Mouse (Mus musculus) embryonic facial prominence, embryonic 12.5 days (tissue): ENCODE data around the gene Trp53inp2. TPM values are rescaled to one million over a fixed set of nuclear protein-coding genes. Genes with fewer than 3 reads are reported as not detected.
A peak's percentile ranks its signal among the peaks of the same experiment; 100 is the strongest.

ENCODE experiments used
- ATAC-seq: fragments of 200-750 bp; cut with Nextera tagmentation; 2 replicates; pipeline ENCODE4 v1.8.0; 2017; ENCODE audit not compliant: insufficient number of reproducible peaks, insufficient read depth, low FRiP score, low TSS enrichment
- H3K27ac ChIP-seq: fragments of 300-500 bp; sonication (generic); 2 replicates; pipeline ENCODE4 v1.5.1; 2016; ENCODE audit warnings: mild to moderate bottlenecking
- H3K27me3 ChIP-seq: fragments of 300-500 bp; sonication (generic); 2 replicates; pipeline ENCODE4 v1.6.1; 2016; ENCODE audit warnings: mild to moderate bottlenecking, moderate library complexity
- H3K36me3 ChIP-seq: fragments of 300-500 bp; sonication (generic); 2 replicates; pipeline ENCODE4 v1.6.1; 2016; ENCODE audit warnings: mild to moderate bottlenecking
- H3K4me1 ChIP-seq: fragments of 300-500 bp; sonication (generic); 2 replicates; pipeline ENCODE4 v1.6.1; 2016
- H3K4me2 ChIP-seq: fragments of 300-500 bp; sonication (generic); replicated peaks from 2 replicates; pipeline ENCODE4 v1.6.1; 2016; ENCODE audit warnings: mild to moderate bottlenecking, moderate library complexity
- H3K4me3 ChIP-seq: fragments of 300-500 bp; sonication (generic); 2 replicates; pipeline ENCODE4 v1.5.1; 2016; ENCODE audit warnings: mild to moderate bottlenecking
- H3K9ac ChIP-seq: fragments of 300-500 bp; sonication (generic); 2 replicates; pipeline ENCODE4 v1.6.1; 2016; ENCODE audit warnings: mild to moderate bottlenecking, moderate library complexity
- H3K9me3 ChIP-seq: fragments of 300-500 bp; sonication (generic); 2 replicates; pipeline ENCODE4 v1.6.1; 2016; ENCODE audit warnings: mild to moderate bottlenecking, moderate library complexity
- WGBS: fragments of 180-500 bp; shearing (Covaris S2); methylation state at CpG from one replicate; pipeline ENCODE4 v1.1.7; 2016; 5-methylcytosine and 5-hydroxymethylcytosine counted together
- polyA plus RNA-seq: library from polyadenylated mRNA; unstranded; fragments of >200 nt; fragmentation: Nextera tagmentation; extraction: Ambion mirVana; gene quantifications from 2 replicates; pipeline ENCODE4 v1.2.1, GENCODE M21; 2016

Trp53inp2 gene
- polyA plus RNA-seq, 1 experiment from 2014 or later, result 31.4 TPM

DNA sequence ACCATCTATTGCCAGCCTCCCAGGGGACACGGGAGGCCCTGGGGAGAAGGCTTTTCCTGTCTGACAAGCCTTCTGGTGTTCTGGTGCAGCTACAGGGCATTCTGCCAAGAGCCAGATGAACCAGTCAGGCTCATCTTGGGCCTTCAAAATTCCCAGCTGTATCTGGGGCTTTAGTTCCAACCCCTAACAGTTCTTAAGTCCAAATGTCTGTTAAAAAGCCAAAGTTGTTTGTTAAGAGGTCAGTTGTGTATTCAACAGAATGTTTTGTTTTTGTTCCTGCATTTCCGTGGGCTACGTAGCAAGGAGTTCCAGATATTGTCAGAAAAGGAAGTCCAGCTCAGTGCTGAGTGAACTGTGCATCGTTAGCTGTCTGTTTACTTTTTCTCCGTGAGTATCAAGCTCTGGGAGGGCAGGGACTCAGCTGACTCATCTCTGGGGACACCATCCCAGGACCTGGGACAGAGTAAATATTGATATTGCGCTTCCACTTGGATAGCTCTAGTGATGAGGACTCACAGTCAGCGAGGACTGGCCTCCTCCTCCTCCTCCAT lies 11.5 kb upstream of the Trp53inp2 start:
- H3K4me1 ChIP-seq, result no peaks in the 10 kb centered on the region
- H3K36me3 ChIP-seq, result no peaks in the 10 kb centered on the region
- H3K4me2 ChIP-seq, result no peak overlapping the region
- H3K27me3 ChIP-seq, result no peaks in the 10 kb centered on the region
- ATAC-seq, result no peak
- WGBS, result 58% methylated on average over 7 of the region's 7 CpGs
- no peak overlapping the region for H3K4me3 ChIP-seq
- H3K27ac ChIP-seq, result no peak overlapping the region
- no peaks in the 10 kb centered on the region for H3K9me3 ChIP-seq
- no peak overlapping the region for H3K9ac ChIP-seq

DNA sequence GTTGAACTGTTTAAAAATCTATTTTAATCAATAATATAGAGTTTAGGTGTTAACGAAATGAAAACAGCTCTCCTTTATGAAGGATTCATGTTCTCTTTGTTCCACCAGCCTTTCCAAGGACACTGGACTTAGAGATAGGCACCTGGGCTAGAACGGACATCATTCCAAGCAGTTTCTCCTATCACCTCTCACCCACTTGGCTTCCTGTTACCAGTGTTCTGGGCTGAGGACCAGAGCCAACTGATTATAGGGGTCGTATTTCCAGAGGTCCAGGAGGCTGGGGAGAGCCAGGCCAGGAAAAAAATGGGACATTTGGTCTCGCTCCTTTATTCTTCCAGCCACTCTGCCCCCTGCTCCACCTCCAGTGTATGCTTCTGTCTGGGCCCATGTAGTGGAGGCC lies 8.4 kb upstream of the Trp53inp2 start:
- Histone ChIP-seq H3K27ac (no peak overlapping the region), H3K9me3 (no peaks in the 10 kb centered on the region), H3K4me3 (no peak overlapping the region), H3K27me3 (no peaks in the 10 kb centered on the region), H3K4me1 (no peaks in the 10 kb centered on the region), H3K36me3 (no peaks in the 10 kb centered on the region), H3K9ac (no peak overlapping the region), H3K4me2 (no peak overlapping the region)
- 64% methylated on average over 4 of the region's 4 CpGs for WGBS
- no peak for ATAC-seq

DNA sequence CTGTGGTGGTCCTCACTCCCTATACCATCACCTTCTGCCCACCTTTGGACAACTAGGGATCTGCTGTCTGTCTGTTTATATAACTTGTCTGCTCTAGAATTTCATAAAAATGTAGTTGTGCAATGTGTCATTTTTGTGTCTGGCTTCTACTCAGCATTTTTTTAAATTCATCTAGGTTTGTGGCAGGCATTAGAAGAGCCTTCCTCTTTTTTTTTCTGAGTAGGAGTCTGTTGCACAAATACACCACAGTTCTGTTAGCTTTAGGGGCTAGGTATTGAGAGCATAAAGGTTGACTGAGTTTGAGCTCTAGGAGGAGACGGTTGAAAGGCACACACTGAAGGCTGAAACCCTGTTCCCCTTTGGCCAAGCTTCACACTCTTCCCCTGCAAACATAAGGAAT lies 7.6 kb upstream of the Trp53inp2 start:
- no peak for ATAC-seq
- no peak overlapping the region for H3K27ac ChIP-seq
- 73% methylated on average over 1 of the region's 1 CpGs for WGBS
- H3K9me3 ChIP-seq, result no peaks in the 10 kb centered on the region
- no peaks in the 10 kb centered on the region for H3K27me3 ChIP-seq
- H3K36me3 ChIP-seq, result no peaks in the 10 kb centered on the region
- no peaks in the 10 kb centered on the region for H3K4me1 ChIP-seq
- H3K4me2 ChIP-seq, result no peak overlapping the region
- no peak overlapping the region for H3K9ac ChIP-seq
- H3K4me3 ChIP-seq, result no peak overlapping the region

DNA sequence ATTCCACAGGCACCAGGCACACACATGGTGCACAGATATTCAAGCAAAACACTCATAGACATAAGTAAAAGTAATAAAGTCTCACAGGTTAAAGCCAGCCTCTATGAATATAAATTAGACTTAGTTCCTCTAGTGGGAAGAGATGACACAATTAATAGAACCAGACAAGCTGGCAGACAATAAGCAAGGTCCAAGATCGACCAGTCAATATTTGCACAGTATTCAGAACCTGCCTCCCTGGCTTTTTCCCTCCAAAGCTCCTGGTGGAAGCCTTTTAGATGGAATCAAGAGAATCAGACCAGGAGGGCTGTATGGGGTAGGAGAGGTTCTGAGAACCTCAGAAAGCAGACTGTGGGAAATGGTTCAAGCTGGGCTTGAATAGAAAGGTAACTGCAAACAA lies 7.0 kb upstream of the Trp53inp2 start:
- Histone ChIP-seq H3K27me3 (no peaks in the 10 kb centered on the region), H3K4me2 (no peak overlapping the region), H3K9ac (no peak overlapping the region), H3K4me1 (no peaks in the 10 kb centered on the region), H3K9me3 (no peaks in the 10 kb centered on the region), H3K4me3 (no peak overlapping the region), H3K36me3 (no peaks in the 10 kb centered on the region), H3K27ac (no peak overlapping the region)
- WGBS, result 83% methylated on average over 1 of the region's 1 CpGs
- ATAC-seq, result no peak

DNA sequence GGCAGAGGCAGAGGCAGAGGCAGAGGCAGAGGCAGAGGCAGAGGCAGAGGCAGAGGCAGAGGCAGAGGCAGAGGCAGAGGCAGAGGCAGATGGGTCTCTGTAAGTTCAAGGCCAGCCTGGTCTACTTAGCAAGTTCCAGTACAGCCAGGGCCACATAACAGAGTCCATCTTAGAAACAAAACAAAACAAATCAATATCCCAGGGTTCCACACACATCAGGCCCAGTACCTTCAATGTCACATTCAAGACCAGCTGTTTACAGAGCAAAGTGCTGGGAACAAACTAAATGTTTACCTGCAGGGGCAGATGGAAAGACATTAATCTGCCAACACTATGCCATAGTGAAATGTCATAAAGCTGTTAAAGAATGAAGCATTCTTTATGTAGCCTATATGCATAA lies 6.3 kb upstream of the Trp53inp2 start:
- Histone ChIP-seq H3K9ac (no peak overlapping the region), H3K27ac (no peak overlapping the region), H3K27me3 (0 out of 2 replicates have a peak, but pooled peaks cover 6% of the 10 kb centered on the region), H3K9me3 (no peaks in the 10 kb centered on the region), H3K4me3 (no peak overlapping the region), H3K36me3 (no peaks in the 10 kb centered on the region), H3K4me2 (no peak overlapping the region), H3K4me1 (no peaks in the 10 kb centered on the region)
- ATAC-seq, result no peak

DNA sequence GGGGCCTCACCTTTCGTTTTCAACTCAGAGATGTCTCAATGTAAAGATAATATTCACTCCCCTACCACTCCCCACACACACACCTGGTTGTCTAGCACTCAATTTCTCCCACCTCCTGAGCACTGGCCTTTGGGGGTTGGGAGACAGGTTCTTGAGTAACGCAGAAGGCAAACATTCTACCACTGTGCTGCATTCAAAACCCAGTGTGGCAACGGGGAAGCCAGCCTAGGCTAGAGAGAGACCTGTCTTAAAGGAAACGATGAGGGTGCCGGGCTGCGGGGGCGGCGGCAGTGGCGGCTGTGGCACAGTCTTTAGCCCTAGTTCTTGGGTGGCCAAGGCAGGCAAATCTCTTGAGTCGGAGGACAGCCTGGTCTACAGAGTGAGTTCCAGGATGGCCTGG lies 4.7 kb upstream of the Trp53inp2 start:
- Histone ChIP-seq H3K4me2 (no peak overlapping the region), H3K9ac (no peak overlapping the region), H3K4me3 (no peak overlapping the region), H3K27me3 (peaks cover 14% of the 10 kb centered on the region; the same call in 1 of the 2 replicates), H3K4me1 (0 out of 2 replicates have a peak, but pooled peaks cover 4% of the 10 kb centered on the region), H3K36me3 (no peaks in the 10 kb centered on the region), H3K9me3 (no peaks in the 10 kb centered on the region), H3K27ac (no peak overlapping the region)
- no peak for ATAC-seq
- 74% methylated on average over 10 of the region's 10 CpGs for WGBS

DNA sequence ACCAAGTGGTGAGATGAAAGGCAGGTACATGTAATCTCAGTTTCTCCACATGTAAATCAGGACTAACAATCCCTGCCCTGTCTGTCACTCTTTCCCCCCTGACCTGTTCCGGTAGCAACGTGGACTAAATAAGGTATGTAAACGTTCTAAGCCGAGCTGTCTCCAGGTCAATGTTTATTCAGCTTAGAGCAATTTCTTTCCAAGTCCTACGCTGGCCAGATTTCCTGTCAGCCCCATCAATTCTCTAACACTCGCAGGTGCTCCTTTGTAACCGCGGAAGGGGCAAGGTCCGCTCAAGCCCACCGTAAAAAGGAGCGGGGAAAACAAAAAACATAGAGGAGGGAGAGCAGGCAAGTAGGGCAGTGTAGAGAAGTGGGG lies 190 bp downstream of the Trp53inp2 start:
- peak overlapping the region; percentile 85 for H3K9ac ChIP-seq
- peaks cover 9% of the 10 kb centered on the region for H3K36me3 ChIP-seq
- H3K9me3 ChIP-seq, result no peaks in the 10 kb centered on the region
- 3% methylated on average over 11 of the region's 11 CpGs for WGBS
- peak overlapping the region; percentile 95; the same call in 1 of the 2 replicates for H3K27ac ChIP-seq
- peak overlapping the region; percentile 82 for H3K4me3 ChIP-seq
- peaks cover 14% of the 10 kb centered on the region; the same call in 1 of the 2 replicates for H3K27me3 ChIP-seq
- peaks cover 24% of the 10 kb centered on the region for H3K4me1 ChIP-seq
- peak overlapping the region; percentile 75 for H3K4me2 ChIP-seq
- ATAC-seq, result no peak

DNA sequence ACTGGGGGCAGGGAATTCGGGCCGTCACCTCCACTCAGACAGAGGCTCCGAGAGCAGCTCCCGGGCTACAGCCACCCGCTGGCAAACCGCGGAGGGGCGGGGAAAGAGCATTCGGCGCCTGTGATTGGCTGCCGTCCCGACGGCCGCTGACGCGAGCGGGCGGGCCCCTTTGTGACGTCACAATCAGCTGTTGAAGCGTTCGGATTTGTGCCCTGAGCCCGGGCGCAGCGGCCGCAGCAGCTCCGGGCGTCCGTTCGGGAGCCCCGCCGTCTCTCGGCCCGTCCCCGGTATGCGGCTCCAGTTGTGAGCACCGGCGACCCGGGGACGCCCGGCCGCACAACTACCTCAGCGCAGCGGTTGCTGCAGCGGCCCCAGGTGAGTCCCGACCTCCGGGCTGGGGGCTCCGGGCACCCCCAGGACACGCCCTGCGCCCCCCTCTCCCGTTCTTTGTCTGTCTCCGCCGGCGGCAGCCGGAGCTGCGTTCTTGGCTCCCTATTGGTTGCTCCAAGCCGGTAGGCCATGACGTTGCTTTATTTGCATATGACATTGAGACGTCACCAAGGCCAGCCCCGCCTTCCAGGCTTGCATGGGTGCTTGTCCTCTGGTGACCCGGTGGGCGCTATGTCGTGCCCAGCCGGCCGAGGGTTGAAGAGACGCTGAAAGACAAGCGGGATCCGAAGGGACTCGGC lies 928 bp downstream of the Trp53inp2 start:
- peaks cover 31% of the 10 kb centered on the region for H3K4me1 ChIP-seq
- ATAC-seq, result peak; percentile 88
- peaks cover 10% of the 10 kb centered on the region for H3K36me3 ChIP-seq
- peak overlapping the region; percentile 75 for H3K4me2 ChIP-seq
- under 1% methylated on average over 67 of the region's 68 CpGs for WGBS
- H3K9ac ChIP-seq, result peak overlapping the region; percentile 85
- H3K27me3 ChIP-seq, result peaks cover 14% of the 10 kb centered on the region; the same call in 1 of the 2 replicates
- peak overlapping the region; percentile 95 for H3K27ac ChIP-seq
- peak overlapping the region; percentile 82 for H3K4me3 ChIP-seq
- no peaks in the 10 kb centered on the region for H3K9me3 ChIP-seq

DNA sequence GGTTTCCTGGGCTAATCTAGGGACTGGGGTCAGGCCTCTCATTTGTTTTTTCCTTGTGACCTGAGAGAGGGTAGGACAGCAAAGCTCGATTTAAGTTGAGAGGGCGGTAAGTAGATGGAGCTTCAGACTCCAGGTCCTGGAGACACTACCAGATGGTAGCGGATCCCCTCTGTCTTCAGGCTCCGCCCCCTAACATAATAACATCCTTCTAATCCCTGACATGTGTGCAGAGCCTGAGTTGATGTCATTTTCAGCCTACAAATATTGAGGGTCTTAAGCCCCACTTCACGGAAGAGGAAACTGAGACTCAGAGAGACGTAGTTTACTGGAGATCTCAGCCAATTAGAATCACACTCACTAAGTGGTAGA lies 1.5 kb downstream of the Trp53inp2 start:
- H3K27me3 ChIP-seq, result peaks cover 14% of the 10 kb centered on the region; the same call in 1 of the 2 replicates
- H3K27ac ChIP-seq, result peak overlapping the region; percentile 95
- H3K4me1 ChIP-seq, result peaks cover 36% of the 10 kb centered on the region
- H3K36me3 ChIP-seq, result peaks cover 10% of the 10 kb centered on the region
- peak overlapping the region; percentile 75 for H3K4me2 ChIP-seq
- 17% methylated on average over 6 of the region's 6 CpGs for WGBS
- ATAC-seq, result no peak; the same call in 1 of the 2 replicates
- peak overlapping the region; percentile 85 for H3K9ac ChIP-seq
- H3K9me3 ChIP-seq, result no peaks in the 10 kb centered on the region
- H3K4me3 ChIP-seq, result peak overlapping the region; percentile 82

DNA sequence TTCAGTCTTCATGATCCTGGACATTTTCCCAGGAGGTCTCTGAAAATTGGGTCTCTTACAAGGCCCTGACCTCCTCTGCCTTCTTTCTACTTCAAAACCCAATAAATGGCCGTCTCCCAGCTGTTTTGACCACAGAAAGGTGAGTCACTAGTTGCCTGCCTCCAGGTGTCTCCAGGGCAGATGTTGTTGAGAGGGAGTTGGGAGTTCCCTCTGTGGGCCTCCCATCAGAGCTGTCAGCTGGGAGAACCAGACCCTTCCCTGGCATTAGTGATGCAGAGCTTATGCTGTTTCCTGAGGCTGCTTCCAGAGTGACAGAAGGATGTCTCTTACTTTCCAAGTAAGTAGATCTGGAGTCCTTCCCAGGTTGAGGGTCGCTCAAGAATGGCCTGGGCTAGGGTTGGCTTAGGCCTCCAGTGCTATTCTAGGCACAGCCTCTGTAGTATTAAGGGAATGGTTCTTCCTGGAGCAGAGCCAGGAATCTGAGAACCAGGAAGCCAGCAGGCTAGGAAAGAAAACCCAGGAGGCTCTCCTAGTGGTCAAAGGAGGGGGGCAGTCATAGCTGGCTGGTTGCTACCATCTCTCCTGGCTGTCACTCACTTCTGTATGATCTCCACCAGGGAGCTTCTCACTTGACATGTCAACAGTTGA lies 2.1 kb downstream of the Trp53inp2 start:
- ATAC-seq, result no peak
- peak overlapping the region; percentile 82 for H3K4me3 ChIP-seq
- 0 out of 2 replicates have a peak overlapping the region, but pooled peaks have one; percentile 12 for H3K27ac ChIP-seq
- H3K4me2 ChIP-seq, result peak overlapping the region; percentile 75
- peaks cover 36% of the 10 kb centered on the region for H3K4me1 ChIP-seq
- 87% methylated on average over 2 of the region's 2 CpGs for WGBS
- H3K36me3 ChIP-seq, result peaks cover 10% of the 10 kb centered on the region
- peaks cover 14% of the 10 kb centered on the region; the same call in 1 of the 2 replicates for H3K27me3 ChIP-seq
- no peak overlapping the region for H3K9ac ChIP-seq
- H3K9me3 ChIP-seq, result no peaks in the 10 kb centered on the region

DNA sequence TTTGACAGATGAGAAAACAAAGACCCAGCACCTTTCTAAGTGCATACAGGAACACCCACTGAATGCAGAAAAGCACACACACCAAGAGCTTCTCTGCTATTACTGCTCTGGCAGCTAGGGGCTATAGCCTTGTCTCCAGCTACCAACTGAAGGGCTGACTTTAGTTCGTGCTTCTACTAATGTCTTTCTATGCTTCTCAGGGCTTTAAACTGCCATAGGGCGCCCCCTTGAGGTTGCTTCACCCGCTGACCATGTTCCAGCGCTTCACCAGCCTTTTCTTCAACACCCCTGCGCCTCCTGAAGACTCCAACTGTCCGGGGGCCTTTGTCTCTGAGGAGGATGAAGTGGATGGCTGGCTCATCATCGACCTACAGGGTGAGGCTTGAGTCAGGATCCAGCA lies 4.2 kb downstream of the Trp53inp2 start:
- Histone ChIP-seq H3K27me3 (peaks cover 4% of the 10 kb centered on the region; the same call in 1 of the 2 replicates), H3K9ac (no peak overlapping the region), H3K4me1 (peaks cover 36% of the 10 kb centered on the region), H3K27ac (no peak overlapping the region), H3K4me3 (no peak overlapping the region), H3K9me3 (no peaks in the 10 kb centered on the region), H3K4me2 (no peak overlapping the region), H3K36me3 (peaks cover 19% of the 10 kb centered on the region)
- 32% methylated on average over 7 of the region's 7 CpGs for WGBS
- no peak for ATAC-seq
